Mouse (Mus musculus): ENCODE measurements around the gene Slc39a11. TPM values are rescaled to one million over a fixed set of nuclear protein-coding genes. Genes with fewer than 3 reads are reported as not detected.
A peak's percentile ranks its signal among the peaks of the same experiment; 100 is the strongest.

Gene Slc39a11
- polyA plus RNA-seq, 2 experiments: 5.1 to 10.2 TPM

DNA sequence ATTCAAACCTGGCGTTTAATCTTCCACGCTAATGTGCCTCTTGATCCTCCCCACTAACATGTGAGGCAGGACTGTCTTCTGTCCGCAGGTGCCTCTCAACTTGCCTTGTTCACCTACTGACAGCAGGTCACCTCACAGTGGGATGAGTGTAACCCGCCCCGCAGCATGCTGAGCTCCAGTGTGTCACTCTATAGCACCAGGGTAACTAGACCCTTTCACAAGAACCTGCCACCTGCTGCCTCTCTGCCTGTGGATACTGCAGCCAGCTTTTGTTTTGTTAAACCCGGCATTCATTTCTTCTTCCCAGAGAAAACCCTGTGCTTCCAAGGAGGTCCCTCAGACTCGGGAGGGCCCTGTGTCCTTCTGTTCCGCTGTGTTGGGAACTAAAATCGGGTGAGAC lies 316.3 kb downstream of the Slc39a11 start:
- no peak overlapping the region for H3K27ac ChIP-seq
- DNase-seq (ENCODE audit: low read depth in 3 of 3, low spot score in 3 of 3) (no peak), ATAC-seq (ENCODE audit: insufficient read depth) (no peak)
- no peaks in the 10 kb centered on the region for H3K36me3 ChIP-seq (replicated peaks; ENCODE audit: control insufficient read depth, insufficient read depth, low read depth)
- H3K27me3 ChIP-seq (ENCODE audit: control insufficient read depth, insufficient read depth, low read length): no peaks in the 10 kb centered on the region
- no peak overlapping the region for H3K4me2 ChIP-seq (ENCODE audit: low read depth)
- H3K9me3 ChIP-seq (ENCODE audit: control insufficient read depth, low read length): no peaks in the 10 kb centered on the region
- 61% methylated on average over 9 of the region's 9 CpGs for WGBS (ENCODE audit: insufficient replicate concordance)
- H3K9ac ChIP-seq (replicated peaks): no peak overlapping the region
- no peak for TF ChIP-seq CTCF (IDR thresholded peaks at IDR 0.05; ENCODE audit: low read depth)
- no peak for TF ChIP-seq EP300 (IDR thresholded peaks at IDR 0.05; ENCODE audit: low read depth)
- H3K4me3 ChIP-seq (ENCODE audit: insufficient read depth in 1 of 2, low read depth in 2 of 2, low read length in 2 of 2): no peak overlapping the region
- H3K4me1 ChIP-seq (replicated peaks; ENCODE audit: control insufficient read depth in 2 of 2, insufficient read depth in 2 of 2, low read length in 1 of 2): no peaks in the 10 kb centered on the region

DNA sequence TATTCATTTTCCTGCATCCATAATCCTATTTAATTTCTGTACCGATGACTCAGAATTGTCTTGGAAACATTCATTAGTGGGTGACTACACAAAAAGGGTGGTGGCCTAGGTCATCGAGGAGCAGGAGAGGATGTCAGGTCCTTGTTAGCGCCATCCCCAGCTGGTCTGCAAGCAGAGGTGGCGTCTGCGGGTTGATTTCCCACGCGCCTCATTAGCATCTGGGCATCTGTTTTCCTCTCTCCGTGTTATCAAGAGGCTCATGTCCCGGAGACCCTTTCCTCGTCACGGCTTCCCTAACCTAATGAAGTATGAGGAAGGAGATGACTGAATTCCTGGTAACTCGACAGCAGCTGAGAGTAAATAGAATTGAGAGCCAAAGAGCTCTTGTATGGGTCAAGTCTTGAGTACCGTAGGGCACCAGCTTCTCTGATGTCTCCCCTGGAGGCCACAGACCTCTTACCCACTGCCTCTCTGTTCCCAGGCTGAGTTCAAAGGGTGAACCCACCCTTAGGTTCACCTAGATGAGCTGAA lies 319.8 kb downstream of the Slc39a11 start:
- no peak for ATAC-seq (ENCODE audit: insufficient read depth)

DNA sequence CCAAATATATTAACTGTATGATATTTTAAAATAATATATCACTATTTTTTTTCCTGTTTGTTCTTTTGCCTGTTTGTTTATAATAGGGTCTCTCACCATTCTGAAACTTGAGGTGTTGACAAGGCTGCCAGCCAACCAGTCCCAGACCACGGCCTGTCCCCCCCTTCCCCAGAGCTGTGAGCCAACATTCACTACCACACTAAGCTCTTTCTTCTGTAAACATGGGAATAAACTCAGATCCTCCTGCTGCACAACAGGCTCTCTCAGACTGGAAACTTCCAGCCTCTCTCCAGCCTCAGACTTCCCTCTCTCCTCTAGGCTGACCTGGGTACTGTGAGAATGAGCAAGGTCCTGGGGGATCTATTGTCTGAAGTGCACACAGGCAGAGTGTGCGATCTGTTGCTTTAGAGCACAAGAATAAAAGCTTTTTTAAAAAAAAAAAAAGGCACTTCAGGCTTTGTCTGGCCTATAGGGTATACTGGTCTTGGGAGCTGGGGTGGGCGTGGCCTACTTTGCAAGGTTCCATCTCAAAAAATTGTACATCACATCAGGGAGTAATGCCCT lies 322.3 kb downstream of the Slc39a11 start:
- WGBS (ENCODE audit: insufficient replicate concordance): 61% methylated on average over 3 of the region's 3 CpGs
- no peaks in the 10 kb centered on the region for H3K4me1 ChIP-seq (replicated peaks; ENCODE audit: control insufficient read depth in 2 of 2, insufficient read depth in 2 of 2, low read length in 1 of 2)
- no peak overlapping the region for H3K4me3 ChIP-seq (ENCODE audit: insufficient read depth in 1 of 2, low read depth in 2 of 2, low read length in 2 of 2)
- no peak for ATAC-seq (ENCODE audit: insufficient read depth)
- no peak overlapping the region for H3K9ac ChIP-seq (replicated peaks)
- TF ChIP-seq EP300 (IDR thresholded peaks at IDR 0.05; ENCODE audit: low read depth) (no peak), CTCF (IDR thresholded peaks at IDR 0.05; ENCODE audit: low read depth) (no peak)
- DNase-seq (ENCODE audit: low read depth in 3 of 3, low spot score in 3 of 3): no peak
- no peaks in the 10 kb centered on the region for H3K36me3 ChIP-seq (replicated peaks; ENCODE audit: control insufficient read depth, insufficient read depth, low read depth)
- no peaks in the 10 kb centered on the region for H3K9me3 ChIP-seq (ENCODE audit: control insufficient read depth, low read length)
- no peak overlapping the region for H3K27ac ChIP-seq
- no peaks in the 10 kb centered on the region for H3K27me3 ChIP-seq (ENCODE audit: control insufficient read depth, insufficient read depth, low read length)
- H3K4me2 ChIP-seq (ENCODE audit: low read depth): no peak overlapping the region

More for the DNA sequence above, 319.8 kb downstream of the Slc39a11 start:
- no peak overlapping the region for H3K27ac ChIP-seq
- 73% methylated on average over 13 of the region's 13 CpGs for WGBS (ENCODE audit: insufficient replicate concordance)
- no peaks in the 10 kb centered on the region for H3K9me3 ChIP-seq (ENCODE audit: control insufficient read depth, low read length)
- H3K36me3 ChIP-seq (replicated peaks; ENCODE audit: control insufficient read depth, insufficient read depth, low read depth): no peaks in the 10 kb centered on the region
- DNase-seq (ENCODE audit: low read depth in 3 of 3, low spot score in 3 of 3): no peak
- H3K9ac ChIP-seq (replicated peaks): no peak overlapping the region
- H3K27me3 ChIP-seq (ENCODE audit: control insufficient read depth, insufficient read depth, low read length): no peaks in the 10 kb centered on the region
- H3K4me1 ChIP-seq (replicated peaks; ENCODE audit: control insufficient read depth in 2 of 2, insufficient read depth in 2 of 2, low read length in 1 of 2): no peaks in the 10 kb centered on the region
- no peak for TF ChIP-seq CTCF (IDR thresholded peaks at IDR 0.05; ENCODE audit: low read depth)
- no peak for TF ChIP-seq EP300 (IDR thresholded peaks at IDR 0.05; ENCODE audit: low read depth)
- no peak overlapping the region for H3K4me3 ChIP-seq (ENCODE audit: insufficient read depth in 1 of 2, low read depth in 2 of 2, low read length in 2 of 2)
- H3K4me2 ChIP-seq (ENCODE audit: low read depth): no peak overlapping the region

DNA sequence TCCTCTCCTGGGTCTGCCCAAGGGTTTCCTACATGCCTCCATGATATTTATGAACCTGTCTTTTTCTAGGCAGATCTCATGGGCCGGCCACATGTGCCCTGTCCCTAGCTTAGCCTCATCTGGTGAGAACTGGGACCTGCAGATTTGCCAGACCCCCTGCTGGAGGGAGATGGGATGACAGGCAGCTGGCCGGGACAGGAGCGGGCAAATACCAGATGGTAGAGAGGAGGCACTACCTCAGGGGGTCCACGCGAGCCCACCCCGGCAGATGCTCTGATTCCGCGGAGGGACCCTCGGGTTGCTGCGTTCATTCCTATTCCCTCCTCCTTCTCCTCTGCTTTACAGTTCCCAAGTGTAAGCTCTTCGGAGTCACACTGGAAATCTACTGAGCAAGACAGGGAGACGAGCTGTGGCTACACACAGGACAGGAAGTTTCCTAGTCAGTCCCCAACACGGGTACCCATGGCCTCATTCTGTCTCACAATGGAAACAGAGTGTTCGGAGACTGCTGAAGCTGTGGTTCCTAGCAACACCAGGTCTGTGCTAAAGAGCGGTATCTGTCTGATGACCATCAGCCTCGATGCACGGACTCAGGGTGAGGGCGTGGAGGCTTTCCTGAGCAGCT lies 323.4 kb downstream of the Slc39a11 start:
- no peak overlapping the region for H3K4me3 ChIP-seq (ENCODE audit: insufficient read depth in 1 of 2, low read depth in 2 of 2, low read length in 2 of 2)
- H3K27ac ChIP-seq: no peak overlapping the region
- no peak overlapping the region for H3K9ac ChIP-seq (replicated peaks)
- TF ChIP-seq EP300 (IDR thresholded peaks at IDR 0.05; ENCODE audit: low read depth): no peak
- TF ChIP-seq CTCF (IDR thresholded peaks at IDR 0.05; ENCODE audit: low read depth): peak; percentile 84
- WGBS (ENCODE audit: insufficient replicate concordance): 25% methylated on average over 18 of the region's 18 CpGs
- no peaks in the 10 kb centered on the region for H3K4me1 ChIP-seq (replicated peaks; ENCODE audit: control insufficient read depth in 2 of 2, insufficient read depth in 2 of 2, low read length in 1 of 2)
- H3K36me3 ChIP-seq (replicated peaks; ENCODE audit: control insufficient read depth, insufficient read depth, low read depth): no peaks in the 10 kb centered on the region
- peak overlapping the region; percentile 11; the same call in 1 of the 2 replicates for H3K4me2 ChIP-seq (ENCODE audit: low read depth)
- ATAC-seq (ENCODE audit: insufficient read depth) (no peak), DNase-seq (ENCODE audit: low read depth in 3 of 3, low spot score in 3 of 3) (no peak)
- H3K27me3 ChIP-seq (ENCODE audit: control insufficient read depth, insufficient read depth, low read length): no peaks in the 10 kb centered on the region
- H3K9me3 ChIP-seq (ENCODE audit: control insufficient read depth, low read length): no peaks in the 10 kb centered on the region

DNA sequence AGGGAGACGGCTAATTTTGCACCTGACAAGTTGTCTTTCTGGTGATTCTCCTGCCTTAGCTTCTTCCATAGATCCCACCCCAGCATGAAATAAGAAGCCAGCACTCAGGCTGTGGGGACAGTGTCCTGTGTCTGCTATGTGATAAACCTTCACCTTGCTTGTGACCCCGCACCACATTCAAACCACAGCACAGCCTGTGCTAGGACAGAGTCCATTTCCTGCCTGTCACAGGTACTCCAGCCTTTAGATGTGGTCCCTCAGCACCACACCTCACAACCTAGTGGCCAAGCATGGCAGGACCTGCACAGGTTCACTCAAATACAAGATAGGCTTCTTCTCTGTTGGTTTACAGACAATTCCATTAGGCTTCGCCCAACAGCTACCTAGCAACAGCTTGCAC lies 328.3 kb downstream of the Slc39a11 start:
- Histone ChIP-seq H3K27me3 (ENCODE audit: control insufficient read depth, insufficient read depth, low read length) (no peaks in the 10 kb centered on the region), H3K27ac (no peak overlapping the region), H3K4me3 (ENCODE audit: insufficient read depth in 1 of 2, low read depth in 2 of 2, low read length in 2 of 2) (no peak overlapping the region), H3K36me3 (replicated peaks; ENCODE audit: control insufficient read depth, insufficient read depth, low read depth) (no peaks in the 10 kb centered on the region), H3K4me1 (replicated peaks; ENCODE audit: control insufficient read depth in 2 of 2, insufficient read depth in 2 of 2, low read length in 1 of 2) (no peaks in the 10 kb centered on the region), H3K9ac (replicated peaks) (no peak overlapping the region), H3K9me3 (ENCODE audit: control insufficient read depth, low read length) (no peaks in the 10 kb centered on the region), H3K4me2 (ENCODE audit: low read depth) (no peak overlapping the region)
- WGBS (ENCODE audit: insufficient replicate concordance): 64% methylated on average over 3 of the region's 3 CpGs
- 0 out of 2 replicates have a peak, but pooled peaks have one; percentile 28 for ATAC-seq (ENCODE audit: insufficient read depth)
- no peak for DNase-seq (ENCODE audit: low read depth in 3 of 3, low spot score in 3 of 3)
- TF ChIP-seq EP300 (IDR thresholded peaks at IDR 0.05; ENCODE audit: low read depth): no peak
- TF ChIP-seq CTCF (IDR thresholded peaks at IDR 0.05; ENCODE audit: low read depth): 0 out of 2 replicates have a peak, but pooled peaks have one; percentile 11
